Mouse (Mus musculus): ENCODE measurements around the gene Cnot10.

The Cnot10 gene

GRCm38 (mm10) chr9:114546765-114547164 is 93.2 kb downstream of the Cnot10 start:
- DNase-seq (ENCODE audit: low spot score), result no peak

- DNase-seq (ENCODE audit: low spot score), result peak; percentile 56
Measured at GRCm38 (mm10) chr9:114544754-114545393, 95.1 kb downstream of the Cnot10 start.

- no peak for DNase-seq (ENCODE audit: low spot score)
Measured at GRCm38 (mm10) chr9:114543882-114544753, 95.9 kb downstream of the Cnot10 start.

GRCm38 (mm10) chr9:114541279-114541741 is 98.7 kb downstream of the Cnot10 start:
- DNase-seq (ENCODE audit: low spot score), result peak; percentile 71

GRCm38 (mm10) chr9:114538996-114539563 is 100.9 kb downstream of the Cnot10 start:
- no peak for DNase-seq (ENCODE audit: low spot score)

- DNase-seq (ENCODE audit: low spot score), result no peak
Measured at GRCm38 (mm10) chr9:114536628-114537027, 103.4 kb downstream of the Cnot10 start.
